Mouse (Mus musculus): ENCODE measurements around the gene Abca9. TPM values are rescaled to one million over a fixed set of nuclear protein-coding genes. Genes with fewer than 3 reads are reported as not detected.

Gene Abca9
- polyA plus RNA-seq, 2 experiments = 10.6 to 12.7 TPM

DNA sequence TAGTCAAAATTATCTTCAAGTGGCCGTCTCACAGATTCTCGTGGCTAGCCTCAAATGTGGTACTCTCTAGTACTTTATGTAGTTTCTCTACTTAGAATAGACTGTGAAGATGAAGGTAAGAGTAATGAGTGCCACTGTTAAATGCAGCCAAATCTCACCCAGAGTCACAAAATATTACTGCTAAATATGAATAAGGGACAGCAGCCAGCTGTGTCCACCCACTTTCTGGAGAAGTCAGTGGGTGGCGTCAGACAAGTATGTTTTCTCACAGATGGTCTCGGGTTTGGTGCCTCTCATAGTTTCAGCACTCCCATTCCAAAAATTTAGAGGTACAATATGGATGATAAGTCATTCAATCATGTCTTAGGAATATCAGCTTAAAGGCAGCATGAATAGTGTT lies 27.3 kb upstream of the Abca9 start:
- Histone ChIP-seq H3K4me1 (ENCODE audit: control insufficient read depth, insufficient read depth, low read length) (no peaks in the 10 kb centered on the region), H3K4me2 (replicated peaks; ENCODE audit: low read depth, low read length, severe bottlenecking) (no peak overlapping the region), H3K9ac (ENCODE audit: low read depth, low read length, severe bottlenecking) (no peak overlapping the region), H3K27me3 (ENCODE audit: control insufficient read depth, insufficient read depth, low read length) (no peaks in the 10 kb centered on the region), H3K9me3 (ENCODE audit: control insufficient read depth, low read length) (no peaks in the 10 kb centered on the region), H3K27ac (replicated peaks; ENCODE audit: low read depth, low read length) (no peak overlapping the region), H3K4me3 (replicated peaks; ENCODE audit: low read length) (no peak overlapping the region), H3K36me3 (ENCODE audit: control insufficient read depth, insufficient read depth, low read length) (no peaks in the 10 kb centered on the region)
- ATAC-seq (ENCODE audit: low FRiP score, low read depth) (no peak), DNase-seq (ENCODE audit: low spot score) (no peak)
- no peak for TF ChIP-seq POLR2A (IDR thresholded peaks at IDR 0.05; ENCODE audit: borderline replicate concordance, extremely low read depth, insufficient read depth, insufficient read length)
- 86% methylated on average over 4 of the region's 4 CpGs for WGBS

GRCm38 (mm10) chr11:110171212-110171611 lies 3.2 kb upstream of the Abca9 start:
- 92% methylated on average over 3 of the region's 3 CpGs for WGBS
- H3K27me3 ChIP-seq (ENCODE audit: control insufficient read depth, insufficient read depth, low read length) = no peaks in the 10 kb centered on the region
- H3K4me1 ChIP-seq (ENCODE audit: control insufficient read depth, insufficient read depth, low read length) = no peaks in the 10 kb centered on the region
- TF ChIP-seq POLR2A (IDR thresholded peaks at IDR 0.05; ENCODE audit: borderline replicate concordance, extremely low read depth, insufficient read depth, insufficient read length) = no peak
- no peak for DNase-seq (ENCODE audit: low spot score)
- H3K4me3 ChIP-seq (replicated peaks; ENCODE audit: low read length) = no peak overlapping the region
- no peaks in the 10 kb centered on the region for H3K9me3 ChIP-seq (ENCODE audit: control insufficient read depth, low read length)
- no peak overlapping the region for H3K27ac ChIP-seq (replicated peaks; ENCODE audit: low read depth, low read length)
- ATAC-seq (ENCODE audit: low FRiP score, low read depth) = no peak
- H3K36me3 ChIP-seq (ENCODE audit: control insufficient read depth, insufficient read depth, low read length) = no peaks in the 10 kb centered on the region
- no peak overlapping the region for H3K4me2 ChIP-seq (replicated peaks; ENCODE audit: low read depth, low read length, severe bottlenecking)
- H3K9ac ChIP-seq (ENCODE audit: low read depth, low read length, severe bottlenecking) = no peak overlapping the region

GRCm38 (mm10) chr11:110165822-110166221 lies 2.2 kb downstream of the Abca9 start:
- WGBS = 23% methylated on average over 3 of the region's 3 CpGs

GRCm38 (mm10) chr11:110165409-110165808 lies 2.6 kb downstream of the Abca9 start:
- H3K36me3 ChIP-seq (ENCODE audit: control insufficient read depth, insufficient read depth, low read length) = no peaks in the 10 kb centered on the region
- H3K4me2 ChIP-seq (replicated peaks; ENCODE audit: low read depth, low read length, severe bottlenecking) = no peak overlapping the region
- no peak for TF ChIP-seq POLR2A (IDR thresholded peaks at IDR 0.05; ENCODE audit: borderline replicate concordance, extremely low read depth, insufficient read depth, insufficient read length)
- no peak overlapping the region for H3K9ac ChIP-seq (ENCODE audit: low read depth, low read length, severe bottlenecking)
- DNase-seq (ENCODE audit: low spot score) (no peak), ATAC-seq (ENCODE audit: low FRiP score, low read depth) (no peak)
- H3K4me3 ChIP-seq (replicated peaks; ENCODE audit: low read length) = no peak overlapping the region
- H3K27ac ChIP-seq (replicated peaks; ENCODE audit: low read depth, low read length) = no peak overlapping the region
- H3K27me3 ChIP-seq (ENCODE audit: control insufficient read depth, insufficient read depth, low read length) = no peaks in the 10 kb centered on the region
- H3K9me3 ChIP-seq (ENCODE audit: control insufficient read depth, low read length) = no peaks in the 10 kb centered on the region
- no peaks in the 10 kb centered on the region for H3K4me1 ChIP-seq (ENCODE audit: control insufficient read depth, insufficient read depth, low read length)

More at GRCm38 (mm10) chr11:110165822-110166221, 2.2 kb downstream of the Abca9 start:
- Histone ChIP-seq H3K4me3 (replicated peaks; ENCODE audit: low read length) (no peak overlapping the region), H3K4me1 (ENCODE audit: control insufficient read depth, insufficient read depth, low read length) (no peaks in the 10 kb centered on the region), H3K27ac (replicated peaks; ENCODE audit: low read depth, low read length) (no peak overlapping the region), H3K9me3 (ENCODE audit: control insufficient read depth, low read length) (no peaks in the 10 kb centered on the region), H3K4me2 (replicated peaks; ENCODE audit: low read depth, low read length, severe bottlenecking) (no peak overlapping the region), H3K27me3 (ENCODE audit: control insufficient read depth, insufficient read depth, low read length) (no peaks in the 10 kb centered on the region), H3K9ac (ENCODE audit: low read depth, low read length, severe bottlenecking) (no peak overlapping the region), H3K36me3 (ENCODE audit: control insufficient read depth, insufficient read depth, low read length) (no peaks in the 10 kb centered on the region)
- TF ChIP-seq POLR2A (IDR thresholded peaks at IDR 0.05; ENCODE audit: borderline replicate concordance, extremely low read depth, insufficient read depth, insufficient read length) = no peak
- DNase-seq (ENCODE audit: low spot score) = no peak
- no peak for ATAC-seq (ENCODE audit: low FRiP score, low read depth)

DNA sequence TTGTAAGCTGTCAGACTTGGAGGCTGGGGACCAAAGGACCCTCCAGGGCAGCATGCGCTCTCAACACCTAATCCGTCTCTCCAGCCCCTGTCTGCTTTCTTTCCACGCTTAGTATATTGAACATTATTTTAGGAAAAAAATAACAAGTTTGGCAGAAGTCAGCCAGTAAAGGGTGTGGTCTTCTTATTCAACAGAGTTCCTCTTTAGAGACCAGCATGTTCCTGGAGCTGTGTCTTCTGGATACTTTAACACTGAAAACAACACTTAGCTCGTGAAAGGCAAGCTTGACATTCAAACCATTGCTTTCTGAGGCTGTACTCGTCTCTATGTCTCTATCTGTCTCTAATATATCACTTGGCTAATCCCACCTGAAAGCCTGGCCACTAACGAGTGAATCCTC lies 10.9 kb downstream of the Abca9 start:
- Histone ChIP-seq H3K36me3 (ENCODE audit: control insufficient read depth, insufficient read depth, low read length) (no peaks in the 10 kb centered on the region), H3K27ac (replicated peaks; ENCODE audit: low read depth, low read length) (no peak overlapping the region), H3K4me2 (replicated peaks; ENCODE audit: low read depth, low read length, severe bottlenecking) (no peak overlapping the region), H3K27me3 (ENCODE audit: control insufficient read depth, insufficient read depth, low read length) (no peaks in the 10 kb centered on the region), H3K9ac (ENCODE audit: low read depth, low read length, severe bottlenecking) (no peak overlapping the region), H3K9me3 (ENCODE audit: control insufficient read depth, low read length) (no peaks in the 10 kb centered on the region), H3K4me1 (ENCODE audit: control insufficient read depth, insufficient read depth, low read length) (no peaks in the 10 kb centered on the region), H3K4me3 (replicated peaks; ENCODE audit: low read length) (no peak overlapping the region)
- no peak for DNase-seq (ENCODE audit: low spot score)
- 46% methylated on average over 6 of the region's 6 CpGs for WGBS
- ATAC-seq (ENCODE audit: low FRiP score, low read depth) = no peak
- no peak for TF ChIP-seq POLR2A (IDR thresholded peaks at IDR 0.05; ENCODE audit: borderline replicate concordance, extremely low read depth, insufficient read depth, insufficient read length)

DNA sequence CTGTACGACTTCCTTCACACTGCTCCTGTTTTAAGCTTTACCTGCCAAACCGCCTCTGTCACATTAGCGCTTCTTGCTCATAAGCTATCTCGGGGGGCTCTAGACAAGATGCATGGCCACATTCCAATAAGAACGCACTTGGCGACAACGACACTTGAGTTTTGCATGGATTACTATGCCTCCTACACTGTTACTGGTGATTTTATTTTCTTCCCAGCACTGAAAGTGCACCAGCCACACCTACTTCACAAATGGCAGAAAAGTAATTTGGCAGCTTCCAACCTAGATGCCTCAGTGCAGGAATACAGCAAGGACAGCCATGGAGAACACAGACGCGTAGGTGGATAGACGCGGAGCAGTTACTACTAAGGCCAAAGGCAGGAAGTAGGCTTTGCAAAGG lies 12.0 kb downstream of the Abca9 start:
- no peaks in the 10 kb centered on the region for H3K4me1 ChIP-seq (ENCODE audit: control insufficient read depth, insufficient read depth, low read length)
- no peak for ATAC-seq (ENCODE audit: low FRiP score, low read depth)
- no peaks in the 10 kb centered on the region for H3K9me3 ChIP-seq (ENCODE audit: control insufficient read depth, low read length)
- no peak overlapping the region for H3K9ac ChIP-seq (ENCODE audit: low read depth, low read length, severe bottlenecking)
- TF ChIP-seq POLR2A (IDR thresholded peaks at IDR 0.05; ENCODE audit: borderline replicate concordance, extremely low read depth, insufficient read depth, insufficient read length) = no peak
- no peak overlapping the region for H3K4me3 ChIP-seq (replicated peaks; ENCODE audit: low read length)
- DNase-seq (ENCODE audit: low spot score) = no peak
- 94% methylated on average over 11 of the region's 11 CpGs for WGBS
- H3K27ac ChIP-seq (replicated peaks; ENCODE audit: low read depth, low read length) = no peak overlapping the region
- H3K4me2 ChIP-seq (replicated peaks; ENCODE audit: low read depth, low read length, severe bottlenecking) = no peak overlapping the region
- no peaks in the 10 kb centered on the region for H3K27me3 ChIP-seq (ENCODE audit: control insufficient read depth, insufficient read depth, low read length)
- H3K36me3 ChIP-seq (ENCODE audit: control insufficient read depth, insufficient read depth, low read length) = no peaks in the 10 kb centered on the region

Measured in limb, embryonic 14.5 days (tissue).